Mouse (Mus musculus): ENCODE results near the gene Mdh1.
A peak's percentile ranks its signal among the peaks of the same experiment; 100 is the strongest.
"Not testable (repeated sequence)": the region's sequence is repeated elsewhere in the genome, so short reads cannot be mapped to it uniquely, and the experiment has no call there.

Gene Mdh1

GRCm38 (mm10) chr11:21545951-21546350 is 26.2 kb downstream of the Mdh1 start:
- peak; percentile 92 for DNase-seq (ENCODE audit: low spot score)

- DNase-seq (ENCODE audit: low spot score): peak; percentile 50
Measured at GRCm38 (mm10) chr11:21545021-21545420, 27.1 kb downstream of the Mdh1 start.

GRCm38 (mm10) chr11:21542731-21543130 is 29.4 kb downstream of the Mdh1 start:
- peak; percentile 90 for DNase-seq (ENCODE audit: low spot score)

- DNase-seq (ENCODE audit: low spot score): no peak
Measured at GRCm38 (mm10) chr11:21540622-21541021, 31.5 kb downstream of the Mdh1 start.

- no peak for DNase-seq (ENCODE audit: low spot score)
Measured at GRCm38 (mm10) chr11:21540072-21540471, 32.1 kb downstream of the Mdh1 start.

GRCm38 (mm10) chr11:21530856-21531255 is 41.3 kb downstream of the Mdh1 start:
- not testable (repeated sequence) for DNase-seq (ENCODE audit: low spot score)

GRCm38 (mm10) chr11:21528676-21529394 is 43.3 kb downstream of the Mdh1 start:
- DNase-seq (ENCODE audit: low spot score): no peak

- no peak for DNase-seq (ENCODE audit: low spot score)
Measured at GRCm38 (mm10) chr11:21517726-21518125, 54.4 kb downstream of the Mdh1 start.

GRCm38 (mm10) chr11:21516396-21516795 is 55.8 kb downstream of the Mdh1 start:
- not testable (repeated sequence) for DNase-seq (ENCODE audit: low spot score)

- DNase-seq (ENCODE audit: low spot score): not testable (repeated sequence)
Measured at GRCm38 (mm10) chr11:21510577-21510976, 61.6 kb downstream of the Mdh1 start.

- DNase-seq (ENCODE audit: low spot score): not testable (repeated sequence)
Measured at GRCm38 (mm10) chr11:21508713-21509112, 63.5 kb downstream of the Mdh1 start.

GRCm38 (mm10) chr11:21507073-21507472 is 65.1 kb downstream of the Mdh1 start:
- DNase-seq (ENCODE audit: low spot score): not testable (repeated sequence)

Data from adipocyte (in vitro differentiated cells).